Mouse (Mus musculus) megakaryocyte progenitor cell, adult 5-6 weeks (primary cell): ENCODE results near the gene Mllt10. TPM values are rescaled to one million over a fixed set of nuclear protein-coding genes. Genes with fewer than 3 reads are reported as not detected.

Experiments used
- ATAC-seq: replicated peaks from 2 replicates; pipeline ENCODE4 v1.8.0; 2016; ENCODE audit warnings: mild to moderate bottlenecking, moderate TSS enrichment, inconsistent platforms; ENCODE audit not compliant: poor library complexity
- total RNA-seq, 2 experiments: library from RNA; stranded (forward) in 1 of 2; stranded (reverse) in 1 of 2; fragments of 157-497, 149-512 nt in 1 of 2; fragments of 200-1000 nt in 1 of 2; gene quantifications; 2 replicates each; pipeline versions ENCODE4 v1.2.3 to v1.2.4; 2015 to 2017

Gene Mllt10
- total RNA-seq, 2 experiments from 2014 or later, result 41.4 to 96.1 TPM

GRCm38 (mm10) chr2:18068071-18068796 lies 13.2 kb downstream of the Mllt10 start:
- ATAC-seq, result no peak

DNA sequence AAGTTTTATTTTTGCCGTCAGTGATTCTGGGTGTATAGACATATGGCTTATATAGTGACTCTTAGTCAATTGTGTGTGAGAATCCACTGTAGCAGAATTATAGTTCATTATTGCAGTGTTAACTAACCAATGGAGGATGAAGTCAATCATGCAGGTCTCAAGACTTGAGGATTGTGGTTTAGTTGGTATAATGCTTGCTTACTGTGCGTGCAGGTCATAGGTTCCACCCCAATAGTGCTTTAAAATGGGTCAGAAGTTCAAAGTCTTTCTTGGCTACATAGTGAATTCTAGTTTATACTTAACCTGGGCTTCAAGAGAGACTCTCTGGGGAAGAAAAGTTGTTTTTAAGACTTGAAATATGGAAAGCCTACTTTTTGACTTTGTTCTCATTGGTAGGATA lies 16.9 kb downstream of the Mllt10 start:
- no peak for ATAC-seq

DNA sequence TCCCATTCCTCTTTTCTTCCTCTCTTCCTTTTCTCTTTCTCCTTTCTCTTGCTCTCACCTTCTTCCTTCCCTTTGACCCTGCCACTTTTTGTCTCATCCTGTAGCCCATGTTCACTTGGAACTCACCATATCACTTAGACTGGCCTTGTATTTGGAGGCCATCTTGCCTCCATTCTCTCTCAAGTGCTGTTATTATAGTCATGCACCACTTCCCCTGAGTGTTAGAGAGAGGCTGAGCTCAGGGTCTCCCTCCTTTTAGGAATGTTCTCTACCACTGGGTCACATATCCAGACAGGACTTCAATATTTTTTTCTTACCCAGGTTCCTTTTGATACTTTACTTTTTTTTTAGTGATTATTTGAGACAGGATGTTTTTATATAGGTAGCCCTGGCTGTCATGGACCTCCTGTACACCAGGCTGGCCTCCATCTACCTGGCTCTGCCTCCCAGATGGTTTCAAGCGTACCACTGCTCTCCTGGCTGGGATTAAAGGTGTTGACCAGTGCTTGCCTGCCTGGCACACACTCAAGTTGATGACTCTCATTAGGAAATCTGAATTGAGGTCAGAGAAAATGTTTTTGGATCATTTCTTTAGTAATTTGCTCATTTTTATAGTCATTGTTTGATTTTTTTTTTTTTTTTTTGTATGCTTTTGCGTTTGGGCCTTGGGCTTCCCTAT lies 25.3 kb downstream of the Mllt10 start:
- no peak for ATAC-seq

DNA sequence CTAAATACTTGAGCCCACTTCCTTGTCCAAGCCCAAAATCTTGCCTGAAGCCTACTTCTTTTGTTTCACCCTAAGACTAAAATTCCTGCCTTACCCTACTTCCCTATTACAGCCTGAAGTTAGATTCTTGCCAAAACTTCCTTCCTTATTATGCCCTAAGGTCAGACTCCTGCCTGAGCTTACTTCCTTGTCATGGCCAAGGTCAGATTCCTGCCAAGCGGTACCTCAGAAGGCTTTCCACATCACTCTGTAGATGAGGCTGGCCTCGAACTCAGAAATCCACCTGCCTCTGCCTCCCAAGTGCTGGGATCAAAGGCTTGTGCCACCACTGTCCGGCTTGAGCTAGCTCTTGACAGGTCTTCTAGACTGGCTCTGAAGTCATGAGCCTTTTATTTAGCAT lies 32.7 kb downstream of the Mllt10 start:
- peak; percentile 60 for ATAC-seq

GRCm38 (mm10) chr2:18093858-18094257 lies 38.8 kb downstream of the Mllt10 start:
- ATAC-seq, result no peak

DNA sequence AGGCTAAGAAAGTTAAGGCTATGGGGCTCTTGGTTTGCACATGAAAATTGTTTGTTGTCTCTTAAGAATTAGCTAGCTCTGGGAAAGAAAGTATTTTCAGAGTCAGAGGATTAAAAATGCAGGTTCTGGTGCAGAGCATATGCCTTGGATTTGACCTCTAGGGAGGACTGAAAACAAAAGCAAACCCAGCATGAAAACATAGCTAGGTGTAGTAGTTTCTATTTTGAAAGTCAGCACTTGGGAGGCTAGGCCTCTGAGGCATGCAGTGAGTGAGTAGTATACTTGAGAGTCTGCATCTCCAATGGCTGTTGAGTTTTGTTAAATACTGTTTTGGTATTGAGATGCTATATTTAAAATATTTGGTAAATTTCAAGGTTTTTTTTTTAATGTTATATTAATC lies 39.3 kb downstream of the Mllt10 start:
- no peak for ATAC-seq

GRCm38 (mm10) chr2:18095804-18096203 lies 40.8 kb downstream of the Mllt10 start:
- no peak for ATAC-seq

GRCm38 (mm10) chr2:18100914-18101313 lies 45.9 kb downstream of the Mllt10 start:
- peak; percentile 66 for ATAC-seq

GRCm38 (mm10) chr2:18107561-18107960 lies 52.5 kb downstream of the Mllt10 start:
- ATAC-seq, result no peak

DNA sequence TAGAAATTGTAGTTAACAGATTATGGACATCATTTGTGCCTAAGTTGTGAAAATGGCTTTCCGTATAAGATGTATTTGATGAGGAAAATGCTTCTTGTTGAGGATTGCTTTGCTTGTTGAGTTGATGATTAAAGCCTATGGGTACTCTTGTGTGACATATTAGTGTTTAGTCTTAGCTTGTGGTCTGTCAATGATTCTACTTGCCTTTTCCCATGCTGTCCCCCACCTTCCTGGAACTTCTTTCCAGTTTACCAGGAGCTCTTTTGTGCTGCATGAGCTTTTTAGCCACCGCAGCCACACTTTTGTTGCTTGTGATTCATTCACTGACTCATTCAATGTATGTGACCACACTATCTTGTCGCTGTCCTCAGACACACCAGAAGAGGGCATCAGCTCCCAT lies 53.2 kb downstream of the Mllt10 start:
- no peak for ATAC-seq

DNA sequence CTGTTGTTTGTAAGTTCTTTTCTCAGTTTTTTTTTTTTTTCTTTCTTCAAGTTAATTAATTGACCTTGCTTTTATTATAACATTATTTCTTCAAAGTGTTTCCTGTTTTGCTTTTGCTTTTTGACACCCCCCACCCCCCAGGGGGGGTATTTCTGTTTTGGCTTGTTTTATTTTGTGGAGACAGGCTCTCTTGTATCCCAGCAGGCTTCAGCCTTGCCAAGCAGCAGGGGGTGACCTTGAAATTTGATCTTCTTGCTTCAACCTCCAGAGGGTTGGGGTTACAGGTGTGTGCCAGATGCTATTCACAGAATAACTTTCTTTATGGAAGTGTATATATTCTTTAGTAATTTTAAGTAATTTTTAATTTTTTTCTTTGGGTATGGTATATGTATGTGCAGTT lies 56.4 kb downstream of the Mllt10 start:
- ATAC-seq, result no peak

DNA sequence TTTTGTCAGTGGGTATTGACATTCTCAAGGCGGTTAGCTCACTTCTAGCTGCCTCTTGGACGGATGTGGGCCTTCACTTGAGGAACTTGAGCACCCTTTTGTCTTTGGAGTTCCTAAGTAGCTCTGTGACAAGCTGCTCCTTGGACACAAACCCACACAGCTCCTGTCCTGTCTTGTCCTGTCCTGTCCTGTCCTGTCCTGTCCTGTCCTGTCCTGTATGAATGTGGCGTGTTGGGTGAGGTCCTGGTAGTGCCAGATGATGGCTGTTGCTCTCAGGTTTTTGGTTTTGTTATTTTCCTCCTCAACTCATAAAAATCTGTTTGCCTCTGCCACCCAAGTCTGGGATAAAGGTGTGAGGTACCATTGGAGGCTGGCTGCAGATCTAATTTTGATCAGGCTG lies 61.4 kb downstream of the Mllt10 start:
- no peak for ATAC-seq

DNA sequence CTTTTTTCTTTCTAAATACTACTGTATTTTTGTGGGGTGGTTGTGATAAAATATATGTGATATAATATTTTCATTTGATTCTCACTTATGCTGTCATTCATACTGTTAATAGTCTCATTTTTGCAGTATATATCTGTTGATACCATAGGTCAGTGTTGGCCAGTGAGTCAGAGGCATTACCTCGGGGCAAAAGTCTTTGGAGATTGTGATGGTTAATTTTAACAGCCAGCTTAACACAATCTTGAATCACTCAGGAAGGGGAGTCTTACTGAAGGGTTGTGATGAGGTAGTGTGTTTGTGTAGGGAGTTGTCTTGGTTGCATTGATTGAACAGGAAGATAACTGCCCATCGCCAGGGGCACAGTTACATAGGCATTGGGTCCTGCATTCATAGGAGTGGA lies 83.1 kb downstream of the Mllt10 start:
- no peak for ATAC-seq

DNA sequence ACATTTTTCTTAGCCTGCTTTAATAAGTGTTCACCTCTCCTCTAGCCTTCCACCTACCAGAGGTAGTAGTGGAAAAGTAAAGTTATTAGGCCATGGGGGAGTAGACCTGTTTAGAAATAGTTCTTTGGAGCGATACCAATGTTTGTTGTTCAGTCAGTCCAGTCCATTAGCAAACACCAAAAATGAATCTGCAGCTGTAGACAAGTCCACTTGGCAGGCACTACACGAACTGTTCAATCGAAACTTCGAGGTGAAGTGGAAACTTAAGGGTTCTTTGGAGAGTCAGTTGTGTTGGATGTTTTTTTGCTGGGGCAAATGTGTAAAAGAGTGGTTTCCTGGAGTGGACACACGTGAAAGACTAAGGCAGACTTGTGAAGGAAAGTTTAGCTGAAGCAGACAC lies 84.6 kb downstream of the Mllt10 start:
- ATAC-seq, result no peak

- ATAC-seq, result no peak
These were observed 101.1 kb downstream of the Mllt10 start for GRCm38 (mm10) chr2:18156131-18156530.

GRCm38 (mm10) chr2:18159426-18159825 lies 104.4 kb downstream of the Mllt10 start:
- no peak for ATAC-seq

DNA sequence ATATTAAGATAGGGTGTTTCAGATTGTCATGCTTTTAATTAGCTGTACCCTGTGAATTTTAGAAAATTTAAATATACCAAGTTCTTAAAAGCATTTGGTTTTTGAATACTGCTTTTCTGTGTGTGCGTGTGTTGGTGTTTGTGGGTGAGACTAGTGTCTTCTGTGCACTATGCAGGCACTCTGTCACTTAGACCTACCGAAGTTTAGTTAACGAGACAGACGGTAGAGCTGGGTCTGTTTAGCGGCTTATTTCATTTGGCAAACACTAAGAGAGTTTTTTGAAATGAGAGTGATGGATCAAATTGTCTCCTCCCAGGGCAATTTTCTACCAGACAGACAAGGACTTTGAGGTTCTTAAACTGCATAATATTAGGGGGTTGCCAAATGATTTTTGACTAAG lies 106.0 kb downstream of the Mllt10 start:
- no peak for ATAC-seq

DNA sequence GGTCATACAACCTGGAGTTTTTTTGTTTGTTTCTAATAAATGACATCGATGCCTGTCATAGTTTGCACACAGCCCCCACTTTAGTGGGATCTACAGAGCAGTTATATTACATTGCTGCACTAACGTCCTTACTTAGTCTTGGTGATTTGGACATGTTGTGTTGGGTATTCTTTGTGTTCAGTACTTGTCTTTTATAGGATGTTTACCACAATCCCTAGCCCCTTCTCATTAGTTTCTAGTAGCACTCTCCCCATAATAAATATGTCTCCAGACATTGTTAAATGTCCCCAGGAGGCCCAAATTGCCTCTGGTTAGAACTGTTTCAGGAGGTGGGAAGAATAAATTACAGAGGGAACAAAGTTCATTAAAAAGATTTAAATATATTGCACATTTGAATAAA lies 110.5 kb downstream of the Mllt10 start:
- no peak for ATAC-seq

GRCm38 (mm10) chr2:18169174-18169948 lies 114.3 kb downstream of the Mllt10 start:
- peak; percentile 84 for ATAC-seq

GRCm38 (mm10) chr2:18175234-18175633 lies 120.2 kb downstream of the Mllt10 start:
- ATAC-seq, result no peak

- ATAC-seq, result no peak; the same call in 1 of the 2 replicates
These were observed 121.2 kb downstream of the Mllt10 start for GRCm38 (mm10) chr2:18176235-18176634.

DNA sequence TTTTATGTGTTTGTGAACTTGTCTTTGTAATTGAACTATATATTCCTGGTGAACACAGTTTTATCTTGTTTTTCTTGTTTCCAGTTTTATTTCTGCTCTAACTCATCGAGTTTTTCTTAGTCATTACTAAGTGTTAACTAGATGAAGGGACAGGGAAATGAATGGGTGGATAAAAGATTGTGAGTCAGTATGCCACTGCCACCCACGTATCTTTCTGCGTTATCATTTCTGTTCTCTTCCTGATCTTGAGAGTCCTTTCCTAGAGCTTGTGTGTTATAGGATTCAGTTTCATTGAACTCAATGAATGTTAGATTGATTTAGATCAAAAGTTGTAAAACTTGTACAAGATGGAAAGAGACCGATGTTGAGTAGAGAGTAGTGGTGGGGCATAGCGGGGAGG lies 125.3 kb downstream of the Mllt10 start:
- no peak for ATAC-seq
